Mouse (Mus musculus): ENCODE measurements around the gene Ppm1l.

Ppm1l gene

DNA sequence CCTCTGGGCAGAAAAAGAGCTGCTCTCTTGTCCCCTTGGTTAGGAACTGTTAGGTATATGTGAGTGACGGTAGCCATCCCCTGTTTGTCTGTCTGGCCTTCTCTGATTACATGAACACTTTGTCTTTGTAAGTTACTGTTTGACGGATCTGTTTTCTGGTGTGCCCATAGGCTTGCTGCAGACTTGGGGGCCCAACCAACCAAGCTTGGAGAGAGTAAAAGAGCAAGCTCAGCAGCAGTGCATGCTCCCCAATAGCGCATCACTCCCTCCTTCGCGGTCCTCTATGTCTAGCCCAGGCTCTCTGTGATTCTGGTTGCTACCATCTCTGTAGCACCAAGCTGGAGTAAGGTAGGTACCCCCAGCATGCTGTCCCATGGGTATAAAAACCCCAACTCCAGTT, 291.2 kb downstream of the Ppm1l start:
- DNase-seq, result no peak
